Mouse (Mus musculus) lung, embryonic 14.5 days (tissue): Measurements from ENCODE around the gene Sept1. TPM values are rescaled to one million over a fixed set of nuclear protein-coding genes. Genes with fewer than 3 reads are reported as not detected.
A peak's percentile ranks its signal among the peaks of the same experiment; 100 is the strongest.
"Not testable (repeated sequence)": the region's sequence is repeated elsewhere in the genome, so short reads cannot be mapped to it uniquely, and the experiment has no call there.

Experiments used
- ATAC-seq: fragments of 200-750 bp; cut with Nextera tagmentation; 2 replicates; pipeline ENCODE4 v1.8.0; 2017; ENCODE audit warnings: mild to moderate bottlenecking, moderate TSS enrichment, moderate library complexity; ENCODE audit not compliant: insufficient read depth
- DNase-seq: peaks from one replicate; pipeline ENCODE4 v3.0.0-alpha.2; 2015
- H3K27ac ChIP-seq: fragments of 300-500 bp; sonication (generic); 2 replicates; pipeline ENCODE4 v1.5.1; 2014; ENCODE audit warnings: low read depth, mild to moderate bottlenecking, moderate library complexity
- H3K27me3 ChIP-seq: fragments of 300-500 bp; sonication (generic); 2 replicates; pipeline ENCODE4 v1.6.1; 2014; ENCODE audit warnings: low read length, control low read depth; ENCODE audit not compliant: insufficient read depth
- H3K36me3 ChIP-seq: fragments of 300-500 bp; sonication (generic); 2 replicates; pipeline ENCODE4 v1.6.1; 2014; ENCODE audit warnings: control low read depth; ENCODE audit not compliant: insufficient read depth
- H3K4me1 ChIP-seq: fragments of 300-500 bp; sonication (generic); 2 replicates; pipeline ENCODE4 v1.6.1; 2014; ENCODE audit warnings: antibody characterized with exemption, control low read depth; ENCODE audit not compliant: insufficient read depth
- H3K4me2 ChIP-seq: fragments of 300-500 bp; sonication (generic); 2 replicates; pipeline ENCODE4 v1.6.1; 2014; ENCODE audit warnings: mild to moderate bottlenecking
- H3K4me3 ChIP-seq: fragments of 300-500 bp; sonication (generic); 2 replicates; pipeline ENCODE4 v1.5.1; 2014; ENCODE audit warnings: low read depth, low read length
- H3K9ac ChIP-seq: fragments of 300-500 bp; sonication (generic); 2 replicates; pipeline ENCODE4 v1.6.1; 2014
- H3K9me3 ChIP-seq: fragments of 300-500 bp; sonication (generic); 2 replicates; pipeline ENCODE4 v1.6.1; 2016; ENCODE audit warnings: low read depth, low read length, control low read depth
- CTCF ChIP-seq: IDR thresholded peaks from 2 replicates; pipeline ENCODE4 v1.5.1; 2016; ENCODE audit warnings: antibody characterized with exemption, low read depth
- WGBS: fragments of 180-500 bp; shearing (Covaris S2); extraction: QIAGEN DNeasy Blood & Tissue Kit; methylation state at CpG from one replicate; pipeline ENCODE4 v1.1.7; 2014; 5-methylcytosine and 5-hydroxymethylcytosine counted together
- polyA plus RNA-seq: library from polyadenylated mRNA; unstranded; fragments of >200 nt; fragmentation: Nextera tagmentation; extraction: Ambion mirVana; gene quantifications from 2 replicates; pipeline ENCODE4 v1.2.1, GENCODE M21; 2014

The Sept1 gene
- polyA plus RNA-seq, 1 experiment from 2014 or later: 20.3 TPM

- Histone ChIP-seq H3K4me2 (peak overlapping the region; percentile 90), H3K9ac (peak overlapping the region; percentile 70; the same call in 1 of the 2 replicates), H3K27me3 (no peaks in the 10 kb centered on the region), H3K36me3 (peaks cover 37% of the 10 kb centered on the region), H3K27ac (0 out of 2 replicates have a peak overlapping the region, but pooled peaks have one; percentile 82), H3K4me3 (peak overlapping the region; percentile 58), H3K9me3 (no peaks in the 10 kb centered on the region), H3K4me1 (no peaks in the 10 kb centered on the region; the same call in 1 of the 2 replicates)
- no peak for TF ChIP-seq CTCF
- no peak for DNase-seq
- 14% methylated on average over 4 of the region's 4 CpGs for WGBS
- no peak for ATAC-seq
These were observed 22.1 kb upstream of the Sept1 start for GRCm38 (mm10) chr7:127255008-127255407.

- ATAC-seq (peak; percentile 94), DNase-seq (peak; percentile 100)
- Histone ChIP-seq H3K27ac (peak overlapping the region; percentile 82), H3K4me2 (peak overlapping the region; percentile 90), H3K4me3 (peak overlapping the region; percentile 58), H3K9ac (peak overlapping the region; percentile 70), H3K27me3 (no peaks in the 10 kb centered on the region), H3K9me3 (no peaks in the 10 kb centered on the region), H3K36me3 (peaks cover 46% of the 10 kb centered on the region), H3K4me1 (no peaks in the 10 kb centered on the region)
- no peak for TF ChIP-seq CTCF
- WGBS: 1% methylated on average over 136 of the region's 136 CpGs
These were observed 21.2 kb upstream of the Sept1 start for GRCm38 (mm10) chr7:127253821-127254769.

GRCm38 (mm10) chr7:127253341-127253740, 20.4 kb upstream of the Sept1 start:
- H3K4me2 ChIP-seq: peak overlapping the region; percentile 90
- DNase-seq: no peak
- no peaks in the 10 kb centered on the region for H3K27me3 ChIP-seq
- peak overlapping the region; percentile 82 for H3K27ac ChIP-seq
- no peak for ATAC-seq
- H3K4me1 ChIP-seq: no peaks in the 10 kb centered on the region
- TF ChIP-seq CTCF: no peak
- no peaks in the 10 kb centered on the region for H3K9me3 ChIP-seq
- H3K36me3 ChIP-seq: peaks cover 50% of the 10 kb centered on the region
- 77% methylated on average over 6 of the region's 6 CpGs for WGBS
- H3K4me3 ChIP-seq: peak overlapping the region; percentile 58
- peak overlapping the region; percentile 65 for H3K9ac ChIP-seq

DNA sequence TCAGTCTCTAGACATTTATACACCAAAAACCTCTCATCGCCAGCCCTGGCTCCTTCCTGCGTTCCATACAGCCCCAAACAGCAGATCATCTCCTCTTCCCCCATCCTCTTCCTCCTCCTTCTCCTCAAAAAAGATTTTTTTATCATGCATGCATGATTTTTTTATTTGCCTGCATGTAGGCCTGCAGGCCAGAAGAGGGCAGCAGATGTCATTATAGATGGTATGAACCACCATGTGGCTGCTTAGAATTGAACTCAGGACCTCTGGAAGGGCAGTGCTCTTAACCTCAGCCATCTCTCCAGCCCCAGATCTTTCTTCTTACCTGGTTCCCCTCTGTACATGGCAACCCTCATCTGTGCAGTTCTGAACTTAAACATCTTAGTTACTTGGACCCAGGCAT, 19.5 kb upstream of the Sept1 start:
- H3K4me3 ChIP-seq: no peak overlapping the region
- H3K4me2 ChIP-seq: no peak overlapping the region
- H3K27me3 ChIP-seq: no peaks in the 10 kb centered on the region
- WGBS: 87% methylated on average over 2 of the region's 2 CpGs
- ATAC-seq (no peak), DNase-seq (peak; percentile 71)
- H3K36me3 ChIP-seq: peaks cover 56% of the 10 kb centered on the region
- peak; percentile 57 for TF ChIP-seq CTCF
- H3K4me1 ChIP-seq: no peaks in the 10 kb centered on the region
- no peak overlapping the region for H3K9ac ChIP-seq
- H3K9me3 ChIP-seq: no peaks in the 10 kb centered on the region
- no peak overlapping the region for H3K27ac ChIP-seq

DNA sequence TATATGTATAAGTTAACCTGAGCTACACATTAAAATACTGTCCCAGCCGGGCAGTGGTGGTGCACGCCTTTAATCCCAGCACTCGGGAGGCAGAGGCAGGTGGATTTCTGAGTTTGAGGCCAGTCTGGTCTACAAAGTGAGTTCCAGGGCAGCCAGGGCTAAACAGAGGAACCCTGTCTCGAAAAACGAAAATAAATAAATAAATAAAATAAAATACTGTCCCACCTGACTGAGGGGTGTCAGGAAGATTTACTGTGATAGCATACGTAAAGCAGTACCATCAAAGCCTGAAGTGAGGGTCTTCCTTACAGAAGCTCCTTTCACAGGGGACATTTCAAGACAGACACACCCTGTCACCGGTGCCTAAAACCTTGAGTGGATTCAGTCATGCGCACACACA, 17.6 kb upstream of the Sept1 start:
- H3K9me3 ChIP-seq, ATAC-seq, H3K9ac ChIP-seq, H3K27me3 ChIP-seq, H3K4me1 ChIP-seq, H3K27ac ChIP-seq, DNase-seq, H3K4me3 ChIP-seq, H3K4me2 ChIP-seq: not testable (repeated sequence)
- H3K36me3 ChIP-seq: peaks cover 54% of the 10 kb centered on the region
- WGBS: 89% methylated on average over 8 of the region's 8 CpGs

DNA sequence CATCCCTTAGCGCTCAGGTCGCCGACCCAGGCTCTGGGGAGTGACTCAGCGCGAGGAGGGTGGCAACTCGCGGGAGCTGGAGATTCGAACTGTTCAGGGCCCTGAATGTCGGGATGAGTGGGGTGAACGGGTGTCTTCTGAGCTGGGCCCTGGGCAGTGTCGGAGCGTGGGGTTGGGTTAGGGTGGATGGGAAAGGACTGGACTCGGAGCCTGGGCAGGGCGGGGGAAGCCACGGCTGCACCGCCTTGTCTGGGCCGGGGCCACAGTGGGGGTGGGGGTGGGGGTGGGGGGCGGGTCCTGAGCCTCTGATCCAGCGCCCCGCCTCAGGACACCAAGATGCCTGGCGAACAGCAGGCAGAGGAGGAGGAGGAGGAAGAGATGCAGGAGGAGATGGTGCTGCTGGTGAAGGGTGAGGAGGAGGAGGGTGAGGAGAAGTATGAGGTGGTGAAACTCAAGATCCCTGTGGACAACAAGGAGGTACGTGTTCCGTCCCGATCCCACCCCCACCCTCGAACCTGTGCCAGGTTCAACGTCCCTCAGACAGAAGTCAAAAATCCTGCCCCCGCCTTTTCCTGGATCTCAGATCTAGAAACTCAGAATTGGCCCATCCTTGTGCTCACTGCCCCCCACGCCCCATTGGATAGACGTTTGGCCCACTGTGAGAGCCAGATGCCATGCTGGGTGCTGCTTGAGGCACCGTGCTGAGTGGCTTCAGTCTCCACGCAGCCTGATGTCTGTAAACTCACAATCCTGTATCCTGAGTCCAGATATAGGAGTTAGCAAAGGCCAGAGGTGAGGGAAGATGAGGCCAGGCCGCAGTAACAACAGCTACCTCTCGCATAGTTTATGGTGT, 12.0 kb upstream of the Sept1 start:
- H3K4me1 ChIP-seq: peaks cover 12% of the 10 kb centered on the region
- peak; percentile 65 for DNase-seq
- peaks cover 36% of the 10 kb centered on the region for H3K36me3 ChIP-seq
- no peaks in the 10 kb centered on the region for H3K9me3 ChIP-seq
- peak overlapping the region; percentile 85 for H3K4me3 ChIP-seq
- H3K4me2 ChIP-seq: peak overlapping the region; percentile 79
- H3K9ac ChIP-seq: peak overlapping the region; percentile 93
- WGBS: 7% methylated on average over 29 of the region's 33 CpGs
- peak overlapping the region; percentile 95 for H3K27ac ChIP-seq
- TF ChIP-seq CTCF: no peak
- no peaks in the 10 kb centered on the region for H3K27me3 ChIP-seq
- ATAC-seq: peak; percentile 83
